Mouse (Mus musculus): ENCODE measurements around the gene Rimbp2.
A peak's percentile ranks its signal among the peaks of the same experiment; 100 is the strongest.
"Not testable (repeated sequence)": the region's sequence is repeated elsewhere in the genome, so short reads cannot be mapped to it uniquely, and the experiment has no call there.

The Rimbp2 gene

DNA sequence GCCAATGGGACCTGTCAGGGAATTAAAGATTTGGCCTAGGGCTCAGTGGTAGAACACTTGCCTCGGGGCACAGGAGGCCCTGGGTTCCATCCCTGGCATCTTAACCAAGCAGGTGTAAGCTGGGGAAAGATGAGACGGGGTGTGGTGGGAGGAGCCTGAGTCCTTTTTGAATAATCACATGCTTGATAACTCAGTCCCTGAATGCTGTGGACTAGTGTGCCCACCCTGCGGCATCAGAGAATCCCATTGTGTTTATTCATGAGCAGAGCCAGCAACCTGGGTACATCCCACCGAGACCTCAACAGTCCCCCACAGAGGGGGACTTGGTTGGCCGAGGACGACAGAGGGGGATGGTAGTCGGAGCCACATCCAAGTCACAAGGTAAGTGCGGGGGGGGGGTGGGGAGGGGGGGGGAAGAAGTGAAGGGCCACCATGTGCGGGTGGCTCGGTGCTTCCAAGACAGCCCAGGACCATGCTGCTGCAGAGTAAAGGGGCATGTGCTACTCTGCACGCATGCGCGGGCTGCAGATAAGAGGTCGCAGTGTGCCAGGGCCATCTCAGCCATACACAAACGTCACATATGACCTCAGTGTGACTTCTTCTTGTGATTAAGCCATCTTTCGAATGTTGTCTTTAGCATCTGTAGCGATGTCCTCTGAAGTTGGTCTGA is 214.0 kb downstream of the Rimbp2 start:
- no peak for DNase-seq

- DNase-seq: no peak
Measured at GRCm38 (mm10) chr5:128735921-128736320, 217.4 kb downstream of the Rimbp2 start.

GRCm38 (mm10) chr5:128733955-128734354 is 219.3 kb downstream of the Rimbp2 start:
- peak; percentile 29 for DNase-seq

DNA sequence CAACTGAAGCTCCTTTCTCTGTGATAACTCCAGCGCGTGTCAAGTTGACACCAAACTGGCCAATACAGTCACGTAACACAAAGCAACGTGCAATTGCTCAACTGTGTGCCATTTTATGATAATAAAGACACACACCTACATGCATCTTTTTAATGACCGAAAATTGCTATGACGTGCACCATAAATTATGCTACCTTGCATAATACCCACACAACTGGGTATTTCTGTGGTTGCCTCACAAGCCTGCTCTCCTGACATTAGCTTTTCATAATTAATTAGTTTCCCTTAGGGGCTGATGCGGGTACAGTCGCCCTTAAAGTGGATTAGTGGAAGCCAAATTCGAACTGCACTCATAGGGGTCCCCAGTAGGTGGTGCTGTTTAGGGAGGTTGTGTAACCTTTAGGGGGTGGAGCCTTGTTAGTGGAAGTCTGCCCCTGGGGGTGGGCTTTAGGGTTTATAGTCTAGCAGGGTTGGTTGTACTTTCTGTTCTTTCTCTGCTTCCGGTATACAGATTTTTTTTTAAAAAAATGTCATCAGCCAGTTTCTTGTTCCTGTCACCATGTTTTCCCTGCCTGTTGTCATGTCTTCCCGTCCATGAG is 220.8 kb downstream of the Rimbp2 start:
- peak; percentile 3 for DNase-seq

- DNase-seq: no peak
Measured at GRCm38 (mm10) chr5:128730634-128731033, 222.7 kb downstream of the Rimbp2 start.

DNA sequence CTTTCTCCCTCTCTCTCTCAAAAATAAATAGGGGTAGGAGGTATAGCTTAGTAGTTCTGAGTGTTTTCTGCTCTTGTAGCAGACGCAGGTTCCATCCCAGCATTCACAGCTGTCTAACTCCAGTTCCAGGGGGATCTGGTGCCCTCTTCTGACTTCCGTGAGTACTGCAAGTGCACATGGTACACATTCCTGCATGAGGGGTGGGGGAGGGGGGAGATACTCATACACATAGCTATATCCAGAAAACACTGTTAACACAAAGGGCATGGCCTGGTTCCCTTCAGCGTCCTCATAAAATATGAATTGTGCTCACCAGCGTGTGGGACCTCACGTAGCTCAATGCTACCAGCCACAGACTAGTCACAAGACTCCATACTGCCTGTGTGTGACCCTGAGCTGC is 223.9 kb downstream of the Rimbp2 start:
- no peak for DNase-seq

DNA sequence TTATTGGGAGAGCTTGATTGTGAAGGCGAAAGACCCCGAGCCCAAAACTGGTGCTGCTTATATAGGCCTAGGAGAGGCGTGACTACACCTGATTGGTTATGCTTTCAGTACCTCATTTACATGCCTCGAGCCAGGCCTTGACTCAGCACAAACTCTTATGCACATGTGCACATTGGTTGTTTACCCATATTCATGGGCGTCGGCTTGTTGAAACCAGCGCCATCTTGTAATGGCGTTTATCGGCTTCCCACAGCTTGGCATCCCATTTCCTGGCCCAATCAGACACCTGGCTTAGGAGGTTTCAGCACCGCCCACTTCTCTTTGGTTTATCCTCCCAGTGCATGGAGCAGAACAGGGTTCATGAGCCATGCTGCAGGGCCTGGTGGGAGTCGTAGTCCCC is 232.8 kb downstream of the Rimbp2 start:
- DNase-seq: not testable (repeated sequence)

DNA sequence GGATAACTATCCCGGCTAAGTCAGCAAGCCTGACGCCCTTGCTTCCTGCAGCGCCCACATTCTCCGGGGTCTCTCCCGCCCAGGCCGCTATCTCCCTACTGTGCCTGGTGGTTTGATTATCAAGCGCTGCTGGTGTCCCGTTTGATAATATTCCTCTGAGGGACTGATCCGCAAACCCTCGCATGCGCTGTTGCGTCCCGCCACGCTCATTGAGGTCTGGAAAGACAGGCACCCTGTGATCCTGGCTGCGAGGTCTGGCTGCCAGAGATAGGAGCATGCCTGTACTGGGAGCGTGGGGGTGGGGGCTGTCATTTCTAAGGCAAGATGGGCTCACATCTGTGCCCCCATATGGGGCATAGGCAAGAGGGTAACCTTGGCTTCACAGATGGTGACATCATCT is 238.1 kb downstream of the Rimbp2 start:
- DNase-seq: no peak

DNA sequence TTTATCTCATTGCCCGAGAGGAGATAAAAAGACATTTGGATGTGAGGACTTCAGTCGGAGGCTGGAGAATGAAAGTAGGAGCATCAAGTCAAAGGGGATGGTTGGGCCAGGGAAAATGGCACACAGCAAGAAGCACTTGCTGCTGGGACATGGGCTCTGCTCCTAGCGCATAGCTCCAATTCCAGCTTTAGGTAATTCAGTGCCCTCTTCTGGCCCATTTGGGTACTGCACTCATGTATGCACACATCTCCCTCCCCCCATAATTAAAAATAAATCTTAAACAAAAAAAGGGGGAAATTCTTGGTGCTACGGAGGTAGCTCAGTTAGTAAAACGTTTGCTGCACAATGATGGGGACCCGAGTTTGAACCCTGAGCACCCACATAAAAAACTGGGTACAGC is 241.4 kb downstream of the Rimbp2 start:
- DNase-seq: no peak

DNA sequence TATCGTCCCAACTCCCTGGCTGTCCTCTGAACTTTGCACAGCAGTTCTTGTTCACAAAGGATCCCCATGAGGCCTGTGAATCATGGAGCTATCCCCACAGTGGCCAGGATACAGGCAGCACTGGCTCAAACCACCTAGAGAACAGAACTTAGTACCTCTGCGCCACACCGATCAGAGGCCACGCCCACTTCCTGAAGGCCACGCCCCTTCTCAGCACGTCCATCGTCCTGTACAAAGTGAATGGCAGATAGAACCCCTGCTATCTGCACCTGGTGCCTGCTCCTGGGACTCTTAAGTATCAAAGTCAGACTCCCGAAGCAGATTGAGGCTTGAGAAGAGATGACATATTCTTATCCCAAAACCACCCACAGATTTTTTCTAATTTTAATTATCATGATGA is 242.7 kb downstream of the Rimbp2 start:
- no peak for DNase-seq

DNA sequence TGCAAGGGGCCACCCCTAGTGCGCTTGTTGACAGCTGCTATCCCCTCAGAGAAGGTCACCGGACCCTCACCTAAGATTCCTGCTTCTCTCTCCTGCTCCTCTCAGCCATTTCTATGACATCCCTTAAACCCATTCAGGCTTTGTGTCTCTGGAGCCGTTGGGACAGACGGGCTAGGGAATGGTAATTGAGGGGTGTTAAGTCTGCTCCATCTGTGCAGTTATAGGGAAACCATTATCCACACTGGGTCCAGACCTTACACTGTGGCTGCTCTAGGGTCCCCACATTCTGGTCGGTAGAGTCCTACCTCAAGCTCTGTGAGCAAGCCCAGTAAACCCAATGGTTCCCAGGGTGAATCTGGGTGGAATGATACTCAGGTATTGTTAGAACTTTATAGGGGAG is 244.4 kb downstream of the Rimbp2 start:
- DNase-seq: no peak

Data from kidney, adult 9 months (tissue).